Mouse (Mus musculus) bone marrow, adult 2 months (tissue): ENCODE results near the gene Tmem177. TPM values are rescaled to one million over a fixed set of nuclear protein-coding genes. Genes with fewer than 3 reads are reported as not detected.

Experiments used
- H3K27ac ChIP-seq: fragments of 200-500 bp; 2 replicates; pipeline ENCODE4 v1.5.1; 2012; ENCODE audit warnings: low read depth, mild to moderate bottlenecking, control low read depth, inconsistent platforms, low read length; ENCODE audit not compliant: control insufficient read depth, poor library complexity, insufficient read depth
- H3K4me1 ChIP-seq: fragments of 200-500 bp; 2 replicates; pipeline ENCODE4 v1.6.1; 2011; ENCODE audit warnings: low read length; ENCODE audit not compliant: control insufficient read depth, insufficient read depth
- H3K4me3 ChIP-seq: fragments of 200-500 bp; replicated peaks from 2 replicates; pipeline ENCODE3; 2011; ENCODE audit warnings: mild to moderate bottlenecking, low read depth, low read length, control low read depth; ENCODE audit not compliant: control insufficient read depth
- CTCF ChIP-seq: fragments of 200-500 bp; IDR thresholded peaks from 2 replicates; pipeline ENCODE4 v1.5.1; 2011; ENCODE audit warnings: low read length, control low read depth; ENCODE audit not compliant: control insufficient read depth, insufficient read depth
- POLR2A ChIP-seq: fragments of 200-500 bp; IDR thresholded peaks from 2 replicates; pipeline ENCODE4 v1.6.1; 2011; ENCODE audit warnings: low read depth, mild to moderate bottlenecking, control low read depth, low read length, borderline replicate concordance; ENCODE audit not compliant: control insufficient read depth
- WGBS: fragments of 180-500 bp; shearing (Covaris S2); methylation state at CpG from one replicate; pipeline ENCODE4 v1.1.7; 2018; 5-methylcytosine and 5-hydroxymethylcytosine counted together
- polyA plus RNA-seq: library from polyadenylated mRNA; stranded (reverse); fragments of >200 nt; gene quantifications from 2 replicates; pipeline ENCODE4 v1.2.4, GENCODE M21; 2011; ENCODE audit warnings: low replicate concordance; ENCODE audit not compliant: missing spikeins, insufficient read depth, insufficient read length

Tmem177 gene
- polyA plus RNA-seq: 2.5 and 3.0 TPM in 2 replicates

DNA sequence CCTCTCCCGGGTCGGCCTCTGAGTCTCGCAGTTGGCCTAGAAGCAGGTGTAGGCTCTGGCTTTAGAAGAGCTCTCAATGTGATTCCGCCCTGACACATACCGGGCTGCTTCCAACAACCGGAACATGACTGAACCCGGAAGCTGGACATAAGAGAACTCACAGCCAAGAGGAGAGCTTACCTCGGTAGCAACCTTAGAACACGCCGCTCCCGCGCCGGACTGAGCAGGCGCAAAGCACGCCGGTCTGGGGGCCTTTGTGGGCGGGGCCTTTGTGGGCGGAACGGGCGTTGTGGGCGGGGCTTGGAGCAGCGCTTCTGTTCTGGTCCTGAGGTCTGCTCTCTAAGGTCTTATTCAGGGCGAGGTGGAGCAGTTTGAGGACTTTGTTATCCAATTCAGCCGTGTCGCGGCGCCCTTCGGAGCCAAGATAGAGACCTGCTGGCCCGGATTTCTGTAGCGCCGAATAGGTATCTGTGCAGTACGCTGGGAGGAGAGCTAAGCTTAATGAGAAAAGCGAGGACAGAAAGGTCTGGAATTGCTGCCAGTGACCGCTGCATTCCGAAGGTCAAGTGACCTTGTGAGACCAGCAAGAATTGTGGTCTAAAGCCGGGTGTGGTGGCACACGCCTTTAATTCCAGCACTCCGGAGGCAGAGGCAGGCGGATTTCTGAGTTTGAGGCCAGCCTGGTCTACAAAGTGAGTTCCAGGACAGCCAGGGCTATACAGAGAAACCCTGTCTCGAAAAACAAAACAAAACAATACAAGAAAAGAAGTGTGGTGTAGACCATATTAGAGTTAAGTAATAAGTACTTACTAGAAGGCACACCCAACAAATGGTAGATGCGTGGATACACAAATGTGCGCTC lies at the start of gene Tmem177:
Tmem177 (minus strand) TSS at position 256 of the 862 bp plus-strand sequence.
- TF ChIP-seq CTCF (no peak), POLR2A (peak; percentile 74; the same call in 1 of the 2 replicates)
- Histone ChIP-seq H3K4me1 (no peaks in the 10 kb centered on the region), H3K4me3 (peak within 1 kb of the TSS; percentile 67), H3K27ac (no peak within 1 kb of the TSS)
- 8% methylated on average over 42 of the region's 42 CpGs for WGBS

DNA sequence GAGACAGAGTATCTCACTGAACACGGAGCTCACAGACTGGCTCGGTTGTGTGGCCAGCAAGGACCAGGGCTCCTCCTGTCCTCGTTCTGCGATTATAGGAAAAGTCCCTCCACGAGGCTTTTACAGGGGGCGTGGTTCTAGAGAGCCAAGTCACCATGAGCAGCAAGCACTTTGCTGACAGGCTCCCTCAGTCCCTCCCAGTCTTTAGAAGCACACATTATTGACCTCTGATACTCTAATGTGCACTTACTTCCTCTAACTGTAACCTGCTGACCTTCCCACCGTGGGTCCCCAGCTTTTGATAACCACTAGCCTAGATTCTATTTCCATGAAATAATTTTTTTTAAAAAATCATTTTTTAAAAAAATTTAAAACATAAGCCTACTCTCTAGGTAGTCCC lies 46.9 kb upstream of the Tmem177 start:
- no peak for TF ChIP-seq CTCF
- no peak for TF ChIP-seq POLR2A
- Histone ChIP-seq H3K27ac (no peak overlapping the region), H3K4me3 (no peak overlapping the region), H3K4me1 (no peaks in the 10 kb centered on the region)
- WGBS: 52% methylated on average over 7 of the region's 7 CpGs

GRCm38 (mm10) chr1:119959464-119959863 lies 46.5 kb upstream of the Tmem177 start:
- WGBS: 89% methylated on average over 4 of the region's 4 CpGs
- no peak for TF ChIP-seq CTCF
- no peak for TF ChIP-seq POLR2A
- no peaks in the 10 kb centered on the region for H3K4me1 ChIP-seq
- H3K27ac ChIP-seq: no peak overlapping the region
- no peak overlapping the region for H3K4me3 ChIP-seq

DNA sequence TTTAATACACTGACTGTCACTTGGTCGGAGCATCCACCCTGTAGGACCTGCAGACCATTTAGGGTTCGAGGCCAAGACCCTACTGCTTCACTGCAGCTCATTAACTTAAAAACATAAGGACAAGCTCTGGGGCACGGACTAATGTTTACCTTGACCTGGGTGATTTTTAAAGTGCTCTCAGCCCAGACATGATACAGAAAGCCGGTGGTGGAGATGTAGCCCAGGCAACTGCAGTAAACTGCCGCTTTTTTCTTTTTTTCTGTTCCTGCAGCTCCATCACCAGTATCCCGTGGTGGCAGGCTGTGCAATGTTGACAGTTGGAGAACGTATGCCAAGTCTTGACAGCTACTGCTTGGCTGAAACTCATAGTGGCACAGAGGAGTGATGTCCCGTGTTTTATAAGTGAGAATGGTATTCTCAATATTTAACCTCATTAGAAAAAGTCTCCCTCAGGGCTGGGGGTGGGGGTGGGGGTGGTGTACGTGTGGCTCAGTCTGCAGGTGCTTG lies 44.8 kb upstream of the Tmem177 start:
- Histone ChIP-seq H3K27ac (no peak overlapping the region), H3K4me3 (no peak overlapping the region), H3K4me1 (no peaks in the 10 kb centered on the region)
- WGBS: 67% methylated on average over 9 of the region's 9 CpGs
- no peak for TF ChIP-seq CTCF
- TF ChIP-seq POLR2A: no peak

GRCm38 (mm10) chr1:119954680-119955079 lies 41.7 kb upstream of the Tmem177 start:
- no peak for TF ChIP-seq POLR2A
- no peak for TF ChIP-seq CTCF
- Histone ChIP-seq H3K27ac (no peak overlapping the region), H3K4me1 (no peaks in the 10 kb centered on the region), H3K4me3 (no peak overlapping the region)
- 82% methylated on average over 2 of the region's 2 CpGs for WGBS

GRCm38 (mm10) chr1:119953456-119953855 lies 40.4 kb upstream of the Tmem177 start:
- TF ChIP-seq CTCF (no peak), POLR2A (no peak)
- no peak overlapping the region for H3K4me3 ChIP-seq
- WGBS: 75% methylated on average over 9 of the region's 9 CpGs
- H3K4me1 ChIP-seq: no peaks in the 10 kb centered on the region
- H3K27ac ChIP-seq: no peak overlapping the region

GRCm38 (mm10) chr1:119950086-119950485 lies 37.1 kb upstream of the Tmem177 start:
- H3K4me1 ChIP-seq: no peaks in the 10 kb centered on the region
- no peak overlapping the region for H3K27ac ChIP-seq
- 89% methylated on average over 8 of the region's 8 CpGs for WGBS
- H3K4me3 ChIP-seq: no peak overlapping the region
- TF ChIP-seq POLR2A (no peak), CTCF (no peak)

DNA sequence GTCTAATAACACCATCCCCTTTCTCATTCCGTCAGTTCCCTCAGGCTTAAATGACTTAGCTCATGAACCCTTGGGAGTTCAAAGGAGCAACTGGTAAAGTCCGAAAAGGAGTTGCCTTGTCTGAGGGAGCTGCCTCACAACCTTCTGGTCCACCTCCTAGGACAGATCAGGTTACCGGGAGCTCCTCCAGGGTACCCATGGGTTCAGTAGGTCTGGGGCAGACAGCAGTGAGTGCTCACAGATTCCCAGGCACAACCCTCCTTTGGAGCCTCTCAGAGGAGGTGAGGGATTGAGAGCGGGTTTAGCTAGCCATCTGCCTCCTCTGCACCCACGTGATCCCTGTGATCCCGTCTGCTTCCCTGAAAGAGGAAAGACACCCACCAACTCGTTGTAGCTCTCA lies 23.9 kb upstream of the Tmem177 start:
- Histone ChIP-seq H3K4me3 (no peak overlapping the region), H3K4me1 (no peaks in the 10 kb centered on the region), H3K27ac (no peak overlapping the region)
- 44% methylated on average over 7 of the region's 7 CpGs for WGBS
- no peak for TF ChIP-seq CTCF
- TF ChIP-seq POLR2A: no peak
